Mouse (Mus musculus) hindbrain, embryonic 14.5 days (tissue): ENCODE results near the gene Itgad. TPM values are rescaled to one million over a fixed set of nuclear protein-coding genes. Genes with fewer than 3 reads are reported as not detected.

Experiments
- ATAC-seq: fragments of 200-750 bp; cut with Nextera tagmentation; 2 replicates; pipeline ENCODE4 v1.8.0; 2017; ENCODE audit warnings: moderate number of reproducible peaks, mild to moderate bottlenecking, moderate TSS enrichment, moderate library complexity; ENCODE audit not compliant: low FRiP score
- DNase-seq: peaks from one replicate; pipeline ENCODE4 v3.0.0-alpha.2; 2015; ENCODE audit warnings: low spot score
- H3K27ac ChIP-seq: fragments of 300-500 bp; sonication (generic); 2 replicates; pipeline ENCODE4 v1.5.1; 2014; ENCODE audit warnings: mild to moderate bottlenecking, moderate library complexity
- H3K27me3 ChIP-seq: fragments of 300-500 bp; sonication (generic); 2 replicates; pipeline ENCODE4 v1.6.1; 2014; ENCODE audit warnings: mild to moderate bottlenecking, low read length, mixed read lengths; ENCODE audit not compliant: control insufficient read depth, insufficient read depth
- H3K36me3 ChIP-seq: fragments of 300-500 bp; sonication (generic); replicated peaks from 2 replicates; pipeline ENCODE4 v1.6.1; 2014; ENCODE audit not compliant: control insufficient read depth, insufficient read depth
- H3K4me1 ChIP-seq: fragments of 300-500 bp; sonication (generic); replicated peaks from 2 replicates; pipeline ENCODE4 v1.6.1; 2014; ENCODE audit warnings: antibody characterized with exemption, low read length, mixed read lengths; ENCODE audit not compliant: control insufficient read depth, insufficient read depth
- H3K4me2 ChIP-seq: fragments of 300-500 bp; sonication (generic); replicated peaks from 2 replicates; pipeline ENCODE4 v1.6.1; 2014; ENCODE audit warnings: mild to moderate bottlenecking, moderate library complexity
- H3K4me3 ChIP-seq: fragments of 300-500 bp; sonication (generic); replicated peaks from 2 replicates; pipeline ENCODE4 v1.5.1; 2014; ENCODE audit warnings: mild to moderate bottlenecking, low read length
- H3K9ac ChIP-seq: fragments of 300-500 bp; sonication (generic); 2 replicates; pipeline ENCODE4 v1.6.1; 2014
- H3K9me3 ChIP-seq: fragments of 300-500 bp; sonication (generic); 2 replicates; pipeline ENCODE4 v1.6.1; 2016; ENCODE audit warnings: low read length; ENCODE audit not compliant: control insufficient read depth
- WGBS: fragments of 180-500 bp; shearing (Covaris S2); extraction: QIAGEN DNeasy Blood & Tissue Kit; methylation state at CpG from one replicate; pipeline ENCODE4 v1.1.7; 2014; 5-methylcytosine and 5-hydroxymethylcytosine counted together
- polyA plus RNA-seq: library from polyadenylated mRNA; unstranded; fragments of >200 nt; fragmentation: Nextera tagmentation; extraction: Ambion mirVana; gene quantifications from 2 replicates; pipeline ENCODE4 v1.2.1, GENCODE M21; 2014

Itgad gene
- polyA plus RNA-seq, 1 experiment from 2014 or later, result not detected

GRCm38 (mm10) chr7:128255757-128256156, 101.6 kb downstream of the Itgad start:
- Histone ChIP-seq H3K36me3 (no peaks in the 10 kb centered on the region), H3K4me3 (no peak overlapping the region), H3K9ac (no peak overlapping the region), H3K4me1 (peaks cover 9% of the 10 kb centered on the region), H3K27ac (no peak overlapping the region), H3K9me3 (no peaks in the 10 kb centered on the region), H3K4me2 (no peak overlapping the region), H3K27me3 (no peaks in the 10 kb centered on the region)
- ATAC-seq (no peak), DNase-seq (no peak)
- WGBS, result 89% methylated on average over 5 of the region's 5 CpGs

- Histone ChIP-seq H3K36me3 (no peaks in the 10 kb centered on the region), H3K9ac (no peak overlapping the region), H3K4me3 (no peak overlapping the region), H3K9me3 (no peaks in the 10 kb centered on the region), H3K4me2 (no peak overlapping the region), H3K27ac (no peak overlapping the region), H3K4me1 (peaks cover 9% of the 10 kb centered on the region), H3K27me3 (no peaks in the 10 kb centered on the region)
- WGBS, result 54% methylated on average over 5 of the region's 5 CpGs
- ATAC-seq (no peak), DNase-seq (no peak)
Observed at GRCm38 (mm10) chr7:128256783-128257334, 102.7 kb downstream of the Itgad start.

GRCm38 (mm10) chr7:128265411-128265810, 111.2 kb downstream of the Itgad start, which contains the start of gene Slc5a2:
Gene Slc5a2, plus strand, starts transcription at chr7:128265657.
- Histone ChIP-seq H3K4me1 (no peaks in the 10 kb centered on the region), H3K9me3 (no peaks in the 10 kb centered on the region), H3K36me3 (no peaks in the 10 kb centered on the region), H3K4me2 (no peak within 1 kb of the TSS), H3K9ac (no peak within 1 kb of the TSS), H3K4me3 (no peak within 1 kb of the TSS), H3K27ac (no peak within 1 kb of the TSS), H3K27me3 (no peaks in the 10 kb centered on the region)
- ATAC-seq (no peak), DNase-seq (no peak)
- 87% methylated on average over 6 of the region's 6 CpGs for WGBS

DNA sequence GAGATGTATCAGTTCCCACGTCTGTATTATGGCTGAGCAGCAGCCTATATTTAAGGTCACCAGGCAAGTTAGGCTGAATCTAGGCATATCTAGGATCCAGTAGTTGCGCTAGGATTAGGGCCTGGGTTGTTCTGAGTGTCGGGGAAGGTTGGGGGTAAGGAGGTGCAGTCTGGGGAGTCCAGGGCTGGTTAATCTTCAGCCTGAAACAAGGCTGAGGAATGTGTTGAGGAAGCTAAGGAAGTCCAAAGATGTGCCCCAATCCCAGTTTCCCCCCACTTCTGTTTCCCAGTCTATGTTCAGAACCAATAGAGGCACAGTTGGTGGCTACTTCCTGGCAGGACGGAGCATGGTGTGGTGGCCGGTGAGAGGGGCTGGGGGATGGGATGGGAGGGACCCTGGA, 111.9 kb downstream of the Itgad start:
- Histone ChIP-seq H3K4me3 (no peak overlapping the region), H3K27ac (no peak overlapping the region), H3K9ac (no peak overlapping the region), H3K9me3 (no peaks in the 10 kb centered on the region), H3K36me3 (0 out of 2 replicates have a peak, but pooled peaks cover under 1% of the 10 kb centered on the region), H3K27me3 (no peaks in the 10 kb centered on the region), H3K4me1 (no peaks in the 10 kb centered on the region), H3K4me2 (no peak overlapping the region)
- 78% methylated on average over 5 of the region's 5 CpGs for WGBS
- DNase-seq (no peak), ATAC-seq (no peak)

DNA sequence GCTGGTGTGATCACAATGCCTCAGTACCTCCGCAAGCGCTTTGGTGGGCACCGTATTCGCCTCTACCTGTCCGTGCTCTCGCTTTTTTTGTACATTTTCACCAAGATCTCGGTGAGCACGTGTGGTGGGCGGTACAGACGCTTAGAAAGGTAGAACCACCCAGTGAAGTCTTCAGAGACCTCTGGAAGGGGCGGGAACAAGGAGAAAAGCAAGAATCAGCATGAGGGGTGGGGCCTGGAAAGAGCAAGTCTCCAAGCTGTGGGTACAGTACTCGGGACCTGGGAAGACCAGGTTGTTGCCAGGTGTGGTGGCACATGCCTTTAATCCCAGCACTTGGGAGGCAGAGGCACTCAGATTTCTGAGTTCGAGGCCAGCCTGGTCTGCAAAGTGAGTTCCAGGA, 113.2 kb downstream of the Itgad start:
- Histone ChIP-seq H3K9ac (no peak overlapping the region), H3K4me1 (no peaks in the 10 kb centered on the region), H3K4me2 (no peak overlapping the region), H3K27ac (no peak overlapping the region), H3K4me3 (no peak overlapping the region), H3K9me3 (no peaks in the 10 kb centered on the region), H3K27me3 (no peaks in the 10 kb centered on the region), H3K36me3 (peaks cover 14% of the 10 kb centered on the region)
- ATAC-seq, result no peak
- DNase-seq, result no peak
- WGBS, result 68% methylated on average over 13 of the region's 13 CpGs

DNA sequence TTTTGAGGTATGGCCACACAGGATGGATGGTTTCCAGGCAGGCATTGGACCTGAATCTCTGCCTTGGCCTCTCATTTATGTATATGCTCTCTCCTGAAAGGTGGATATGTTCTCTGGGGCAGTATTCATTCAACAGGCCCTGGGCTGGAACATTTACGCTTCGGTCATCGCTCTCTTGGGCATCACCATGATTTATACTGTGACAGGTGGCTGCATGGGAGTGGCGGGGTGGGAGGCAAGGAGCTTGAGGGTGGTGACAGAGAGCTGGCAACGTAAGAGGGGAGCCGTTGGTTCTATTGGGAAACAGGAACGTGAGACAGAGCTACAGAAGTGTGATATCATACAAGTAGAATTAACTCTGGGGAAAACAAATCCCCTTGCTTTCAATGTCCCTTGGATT, 113.6 kb downstream of the Itgad start:
- WGBS, result 92% methylated on average over 7 of the region's 7 CpGs
- Histone ChIP-seq H3K36me3 (peaks cover 17% of the 10 kb centered on the region), H3K4me1 (no peaks in the 10 kb centered on the region), H3K4me2 (no peak overlapping the region), H3K9ac (no peak overlapping the region), H3K4me3 (no peak overlapping the region), H3K27me3 (no peaks in the 10 kb centered on the region), H3K9me3 (no peaks in the 10 kb centered on the region), H3K27ac (no peak overlapping the region)
- DNase-seq (no peak), ATAC-seq (no peak)

DNA sequence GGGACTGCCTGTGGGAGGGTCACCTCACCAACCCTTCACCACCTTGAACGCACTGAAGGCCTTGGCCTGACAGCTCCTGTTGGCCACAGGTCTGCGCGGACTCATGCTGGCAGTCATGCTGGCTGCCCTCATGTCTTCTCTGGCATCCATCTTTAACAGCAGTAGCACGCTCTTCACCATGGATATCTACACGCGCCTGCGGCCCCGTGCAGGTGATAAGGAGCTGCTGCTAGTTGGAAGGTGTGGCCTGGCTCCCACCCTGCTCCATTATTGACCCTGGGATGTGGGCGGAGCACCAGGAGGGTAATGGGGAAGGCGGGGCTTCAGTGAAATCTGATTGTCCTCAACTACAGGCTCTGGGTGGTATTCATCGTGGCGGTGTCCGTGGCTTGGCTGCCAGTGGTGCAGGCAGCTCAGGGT, 116.3 kb downstream of the Itgad start:
- H3K4me3 ChIP-seq, result no peak overlapping the region
- H3K27me3 ChIP-seq, result no peaks in the 10 kb centered on the region
- no peak overlapping the region for H3K4me2 ChIP-seq
- no peak overlapping the region for H3K27ac ChIP-seq
- WGBS, result 56% methylated on average over 13 of the region's 13 CpGs
- no peaks in the 10 kb centered on the region for H3K9me3 ChIP-seq
- H3K36me3 ChIP-seq, result peaks cover 44% of the 10 kb centered on the region
- no peak for ATAC-seq
- H3K4me1 ChIP-seq, result no peaks in the 10 kb centered on the region
- no peak overlapping the region for H3K9ac ChIP-seq
- no peak for DNase-seq

GRCm38 (mm10) chr7:128271496-128271895, 117.3 kb downstream of the Itgad start:
- DNase-seq (no peak), ATAC-seq (no peak)
- H3K4me3 ChIP-seq, result no peak overlapping the region
- peaks cover 53% of the 10 kb centered on the region for H3K36me3 ChIP-seq
- H3K9me3 ChIP-seq, result no peaks in the 10 kb centered on the region
- no peak overlapping the region for H3K4me2 ChIP-seq
- no peaks in the 10 kb centered on the region for H3K4me1 ChIP-seq
- 95% methylated on average over 9 of the region's 9 CpGs for WGBS
- no peaks in the 10 kb centered on the region for H3K27me3 ChIP-seq
- no peak overlapping the region for H3K27ac ChIP-seq
- H3K9ac ChIP-seq, result no peak overlapping the region
